Mouse (Mus musculus) testis, adult 2 months (tissue): Measurements from ENCODE around the gene Hoxc10. TPM values are rescaled to one million over a fixed set of nuclear protein-coding genes. Genes with fewer than 3 reads are reported as not detected.

Source experiments
- H3K27ac ChIP-seq: fragments of 200-500 bp; 2 replicates; pipeline ENCODE4 v1.5.1; 2012; ENCODE audit warnings: low read depth, low read length; ENCODE audit not compliant: control insufficient read depth, insufficient read depth
- H3K27me3 ChIP-seq: fragments of 200-500 bp; 2 replicates; pipeline ENCODE4 v1.6.1; 2012; ENCODE audit warnings: mild to moderate bottlenecking, low read length, moderate library complexity; ENCODE audit not compliant: control insufficient read depth, insufficient read depth
- H3K36me3 ChIP-seq: fragments of 200-500 bp; 2 replicates; pipeline ENCODE4 v1.6.1; 2012; ENCODE audit warnings: mild to moderate bottlenecking, low read length; ENCODE audit not compliant: control insufficient read depth, insufficient read depth
- H3K4me1 ChIP-seq: fragments of 200-500 bp; 2 replicates; pipeline ENCODE4 v1.6.1; 2012; ENCODE audit warnings: low read length; ENCODE audit not compliant: control insufficient read depth, insufficient read depth
- H3K4me3 ChIP-seq: fragments of 200-500 bp; 2 replicates; pipeline ENCODE4 v1.5.1; 2012; ENCODE audit warnings: low read depth, mild to moderate bottlenecking, low read length, moderate library complexity, mixed read lengths; ENCODE audit not compliant: control insufficient read depth
- CTCF ChIP-seq: fragments of 200-500 bp; IDR thresholded peaks from 2 replicates; pipeline ENCODE4 v1.5.1; 2012; ENCODE audit warnings: low read depth, mild to moderate bottlenecking, inconsistent platforms, low read length, moderate library complexity; ENCODE audit not compliant: control insufficient read depth, insufficient read depth, insufficient replicate concordance
- POLR2A ChIP-seq: fragments of 200-500 bp; IDR thresholded peaks from 2 replicates; pipeline ENCODE4 v1.6.1; 2012; ENCODE audit warnings: low read depth, mild to moderate bottlenecking, inconsistent platforms, low read length, moderate library complexity; ENCODE audit not compliant: control insufficient read depth
- polyA plus RNA-seq: library from polyadenylated mRNA; depleted of rRNA; stranded (reverse); fragments of >200 nt; gene quantifications from 2 replicates; pipeline ENCODE4 v1.2.3, GENCODE M21; 2012

Hoxc10 gene
- polyA plus RNA-seq, 1 experiment, result 0.31 TPM

DNA sequence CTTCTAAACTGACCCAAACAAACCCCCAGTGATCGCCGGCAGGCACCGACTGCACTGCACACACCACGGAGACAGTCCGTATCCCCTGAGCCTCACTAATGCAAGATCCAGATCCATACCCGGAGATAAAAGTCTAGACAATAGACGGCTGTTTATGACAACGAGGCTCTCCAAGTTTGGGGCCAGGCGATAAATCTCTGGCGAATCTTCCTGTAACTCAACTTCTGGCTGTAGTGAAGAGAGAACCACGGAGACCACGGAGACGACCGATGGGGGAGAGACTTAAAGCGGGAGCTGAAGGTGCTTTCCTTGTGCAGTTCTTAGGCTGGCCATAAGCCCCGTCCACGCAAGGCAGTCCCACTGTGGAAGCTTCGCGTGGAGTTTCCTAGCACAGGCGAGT is 16.9 kb upstream of the Hoxc10 start:
- H3K27ac ChIP-seq, result no peak overlapping the region
- no peak overlapping the region for H3K4me3 ChIP-seq
- no peaks in the 10 kb centered on the region for H3K36me3 ChIP-seq
- TF ChIP-seq POLR2A (no peak), CTCF (no peak)
- peaks cover 2% of the 10 kb centered on the region for H3K27me3 ChIP-seq
- H3K4me1 ChIP-seq, result peaks cover 2% of the 10 kb centered on the region

DNA sequence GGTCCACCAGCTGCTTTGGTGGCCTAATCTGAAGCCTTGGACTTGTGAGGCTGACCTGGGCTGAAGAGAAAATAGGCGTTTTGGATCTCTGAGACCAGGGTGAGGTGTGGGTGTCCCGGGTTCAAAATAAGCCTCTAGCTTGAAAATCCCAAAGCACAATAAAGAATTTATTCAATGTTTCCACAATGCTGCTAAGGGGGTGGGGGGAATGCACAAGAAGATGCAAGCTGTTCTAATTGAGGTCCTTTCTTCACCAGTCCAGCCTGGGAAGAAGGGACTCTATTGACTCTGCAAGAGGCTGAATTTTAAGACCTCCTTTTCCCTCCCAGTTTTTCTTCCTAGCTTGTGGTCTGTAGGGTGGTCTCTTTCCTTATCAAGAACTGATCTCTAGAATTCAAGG is 15.7 kb upstream of the Hoxc10 start:
- Histone ChIP-seq H3K27me3 (peaks cover 4% of the 10 kb centered on the region), H3K36me3 (no peaks in the 10 kb centered on the region), H3K4me1 (peaks cover 2% of the 10 kb centered on the region), H3K27ac (no peak overlapping the region), H3K4me3 (no peak overlapping the region)
- TF ChIP-seq CTCF, result no peak
- TF ChIP-seq POLR2A, result no peak

DNA sequence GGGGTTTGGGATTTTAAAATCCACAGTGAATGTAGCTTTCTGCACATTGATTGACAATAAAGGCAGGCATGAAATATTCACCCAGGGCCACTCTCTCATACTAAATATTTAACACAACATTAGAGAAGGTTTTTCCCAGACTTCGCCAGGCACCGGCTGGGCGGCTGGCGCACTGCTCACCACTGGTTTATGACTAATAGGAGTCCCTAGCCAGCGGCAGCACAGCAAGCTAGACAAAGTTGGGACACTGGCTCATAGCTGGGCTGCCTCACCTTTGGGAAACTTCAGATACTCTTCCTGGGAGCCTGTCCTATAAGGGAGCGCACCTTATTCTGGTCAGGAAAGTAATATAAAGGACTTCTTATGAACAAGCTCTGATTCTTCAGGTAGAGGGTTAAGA is 13.0 kb upstream of the Hoxc10 start:
- Histone ChIP-seq H3K27ac (no peak overlapping the region), H3K4me1 (peaks cover 7% of the 10 kb centered on the region), H3K36me3 (no peaks in the 10 kb centered on the region), H3K27me3 (peaks cover 12% of the 10 kb centered on the region), H3K4me3 (no peak overlapping the region)
- TF ChIP-seq CTCF (no peak), POLR2A (no peak)

DNA sequence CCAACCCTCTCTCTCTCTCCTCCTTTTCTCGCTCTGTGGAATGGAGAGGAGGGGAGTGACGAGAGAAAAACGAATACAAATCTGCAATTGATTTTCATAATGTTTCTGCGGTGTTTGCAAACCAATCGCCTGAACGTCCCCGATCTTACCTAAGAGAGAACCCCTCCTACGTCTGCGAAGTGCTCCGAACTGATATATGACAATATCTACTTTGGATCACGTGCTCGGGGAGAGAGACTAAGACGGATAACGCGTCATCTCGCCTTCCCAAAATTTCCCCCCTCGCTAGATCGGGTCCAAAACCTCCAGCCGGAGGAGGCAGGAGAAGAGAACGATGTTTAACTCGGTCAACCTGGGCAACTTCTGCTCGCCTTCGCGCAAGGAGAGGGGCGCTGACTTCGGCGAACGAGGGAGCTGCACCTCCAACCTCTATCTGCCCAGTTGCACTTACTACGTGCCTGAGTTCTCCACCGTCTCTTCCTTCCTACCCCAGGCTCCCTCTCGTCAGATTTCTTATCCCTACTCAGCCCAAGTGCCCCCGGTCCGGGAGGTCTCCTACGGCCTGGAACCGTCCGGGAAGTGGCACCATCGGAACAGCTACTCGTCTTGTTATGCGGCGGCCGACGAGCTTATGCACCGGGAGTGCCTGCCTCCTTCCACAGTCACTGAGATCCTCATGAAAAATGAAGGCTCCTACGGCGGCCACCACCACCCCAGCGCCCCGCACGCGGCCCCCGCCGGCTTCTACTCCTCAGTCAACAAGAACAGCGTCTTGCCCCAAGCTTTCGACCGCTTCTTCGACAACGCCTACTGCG is 12.2 kb upstream of the Hoxc10 start, which contains the start of gene Hoxc11:
TSS of gene Hoxc11 (plus strand) at position 236 of the 815 bp plus-strand sequence.
- H3K27ac ChIP-seq, result no peak within 1 kb of the TSS
- no peaks in the 10 kb centered on the region for H3K36me3 ChIP-seq
- no peak within 1 kb of the TSS for H3K4me3 ChIP-seq
- peaks cover 4% of the 10 kb centered on the region; the same call in 1 of the 2 replicates for H3K4me1 ChIP-seq
- no peak for TF ChIP-seq CTCF
- no peak for TF ChIP-seq POLR2A
- H3K27me3 ChIP-seq, result peaks cover 12% of the 10 kb centered on the region

DNA sequence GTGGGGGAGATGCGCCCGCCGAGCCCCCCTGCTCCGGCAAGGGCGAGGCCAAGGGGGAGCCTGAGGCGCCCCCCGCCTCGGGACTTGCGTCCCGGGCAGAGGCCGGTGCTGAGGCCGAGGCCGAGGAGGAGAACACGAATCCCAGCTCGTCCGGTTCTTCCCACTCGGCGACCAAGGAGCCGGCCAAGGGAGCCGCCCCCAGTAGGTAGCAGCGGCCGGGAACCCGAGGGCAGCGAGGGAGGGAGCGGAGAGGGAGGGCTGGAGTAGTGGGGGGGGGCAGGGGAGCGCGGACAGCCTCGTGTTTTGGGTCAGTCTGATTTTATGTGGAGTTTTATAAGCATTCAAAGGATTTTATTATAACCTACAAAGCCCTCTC is 11.6 kb upstream of the Hoxc10 start:
- Histone ChIP-seq H3K4me1 (peaks cover 5% of the 10 kb centered on the region; the same call in 1 of the 2 replicates), H3K4me3 (no peak overlapping the region), H3K27ac (no peak overlapping the region), H3K27me3 (peaks cover 12% of the 10 kb centered on the region), H3K36me3 (no peaks in the 10 kb centered on the region)
- TF ChIP-seq CTCF, result no peak
- no peak for TF ChIP-seq POLR2A

DNA sequence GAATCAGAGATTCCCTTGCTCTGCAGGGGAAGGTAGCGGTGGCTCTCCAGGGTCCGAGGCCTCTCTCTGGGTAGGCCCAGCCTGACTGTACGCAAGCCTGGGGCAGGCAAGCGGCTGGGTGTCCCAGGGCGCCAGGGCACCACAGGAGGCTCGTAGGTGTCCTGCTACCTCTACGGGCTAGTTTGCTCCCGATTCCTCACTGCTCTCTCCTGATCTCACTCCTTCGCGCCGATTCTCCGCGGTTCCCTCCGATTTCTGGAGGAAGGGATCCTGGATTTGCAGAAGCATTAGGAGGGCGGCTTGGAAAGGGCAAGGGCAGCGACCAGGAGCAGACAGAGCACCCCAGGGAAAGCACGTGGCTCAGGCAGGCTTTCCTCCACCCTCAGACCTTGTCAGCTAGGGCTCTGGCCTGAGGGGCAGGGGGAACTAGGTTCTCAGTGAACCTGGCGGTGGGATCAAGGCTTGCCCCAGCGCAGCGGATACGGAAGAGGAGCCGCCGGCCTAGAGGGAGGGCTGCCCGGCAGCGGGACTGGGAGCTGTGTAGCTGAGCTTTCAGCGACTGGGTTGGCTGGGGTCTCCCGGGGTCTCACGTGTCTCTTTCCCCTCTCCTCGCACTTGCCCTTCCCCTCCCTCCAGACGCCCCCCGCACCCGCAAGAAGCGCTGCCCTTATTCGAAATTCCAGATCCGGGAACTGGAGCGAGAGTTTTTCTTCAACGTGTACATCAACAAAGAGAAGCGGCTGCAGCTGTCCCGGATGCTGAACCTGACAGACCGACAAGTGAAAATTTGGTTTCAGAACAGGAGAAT is 10.6 kb upstream of the Hoxc10 start:
- peaks cover 14% of the 10 kb centered on the region for H3K27me3 ChIP-seq

DNA sequence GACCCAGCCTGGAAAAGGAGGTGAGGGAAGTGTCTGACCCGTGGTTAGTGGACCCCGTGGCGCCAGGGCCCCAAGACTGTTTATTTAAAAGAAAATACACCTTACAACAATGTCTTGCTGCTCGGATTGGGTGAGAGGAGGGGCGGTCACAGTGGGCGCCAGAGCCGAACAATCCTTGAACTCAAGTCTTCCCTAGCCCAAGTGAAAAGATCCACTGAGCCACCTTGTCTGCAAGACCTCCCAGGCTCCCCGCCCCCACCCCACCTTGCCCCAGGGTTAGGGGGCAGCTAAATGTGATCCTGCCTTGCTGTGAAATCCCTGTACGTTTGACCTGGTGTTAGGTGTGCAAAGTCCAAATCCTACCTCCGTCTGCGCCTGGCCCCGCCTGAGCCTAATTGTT is 9.7 kb upstream of the Hoxc10 start:
- Histone ChIP-seq H3K36me3 (no peaks in the 10 kb centered on the region), H3K27ac (no peak overlapping the region), H3K27me3 (peaks cover 14% of the 10 kb centered on the region), H3K4me1 (peaks cover 9% of the 10 kb centered on the region; the same call in 1 of the 2 replicates), H3K4me3 (no peak overlapping the region)
- no peak for TF ChIP-seq CTCF
- TF ChIP-seq POLR2A, result no peak

More for the DNA sequence above, 10.6 kb upstream of the Hoxc10 start:
- no peak overlapping the region for H3K4me3 ChIP-seq
- TF ChIP-seq POLR2A (no peak), CTCF (no peak)
- no peaks in the 10 kb centered on the region for H3K36me3 ChIP-seq
- no peak overlapping the region for H3K27ac ChIP-seq
- H3K4me1 ChIP-seq, result peaks cover 9% of the 10 kb centered on the region; the same call in 1 of the 2 replicates
